Mouse (Mus musculus) spleen, adult 12 weeks (tissue): Measurements from ENCODE around the gene Lrrk1.

Experiments
- DNase-seq: peaks from one replicate; pipeline ENCODE4 v3.0.0; 2022; ENCODE audit warnings: low spot score

The Lrrk1 gene

DNA sequence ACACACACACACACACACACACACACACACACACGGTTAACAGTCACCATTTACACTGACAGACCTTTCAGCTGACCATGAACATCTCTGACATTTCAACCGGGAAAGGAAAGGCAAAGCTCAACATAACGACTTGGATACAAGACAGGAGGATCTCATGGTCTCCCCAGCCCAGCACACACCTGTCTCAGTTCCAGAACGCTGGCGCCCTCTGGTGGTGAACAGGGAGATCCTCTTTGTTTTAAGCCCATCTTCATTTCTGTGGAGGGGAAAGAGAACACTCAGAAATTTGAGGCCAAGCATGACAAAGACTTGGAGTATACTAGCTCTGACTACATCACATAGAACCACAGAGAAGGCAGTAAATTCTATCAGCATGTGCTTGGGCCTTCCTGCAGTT is 87.5 kb downstream of the Lrrk1 start:
- peak; percentile 60 for DNase-seq

DNA sequence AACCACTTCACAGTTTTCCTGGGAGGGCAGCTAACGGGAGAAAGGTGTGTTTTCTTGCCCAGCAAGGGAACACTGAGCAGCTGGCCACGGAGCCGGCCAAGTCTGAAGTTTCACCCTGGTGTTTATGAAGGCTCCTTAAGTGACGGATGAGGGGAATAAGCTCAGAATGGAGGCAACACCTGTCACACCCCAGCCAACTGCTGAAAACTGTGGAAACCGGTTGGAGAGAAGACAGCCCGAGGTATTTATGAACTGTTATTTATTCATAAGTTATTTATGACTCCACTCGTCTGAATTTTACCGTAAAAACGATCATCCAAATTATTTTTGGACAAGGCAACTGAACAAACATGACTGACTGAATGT is 90.5 kb downstream of the Lrrk1 start:
- DNase-seq, result no peak

DNA sequence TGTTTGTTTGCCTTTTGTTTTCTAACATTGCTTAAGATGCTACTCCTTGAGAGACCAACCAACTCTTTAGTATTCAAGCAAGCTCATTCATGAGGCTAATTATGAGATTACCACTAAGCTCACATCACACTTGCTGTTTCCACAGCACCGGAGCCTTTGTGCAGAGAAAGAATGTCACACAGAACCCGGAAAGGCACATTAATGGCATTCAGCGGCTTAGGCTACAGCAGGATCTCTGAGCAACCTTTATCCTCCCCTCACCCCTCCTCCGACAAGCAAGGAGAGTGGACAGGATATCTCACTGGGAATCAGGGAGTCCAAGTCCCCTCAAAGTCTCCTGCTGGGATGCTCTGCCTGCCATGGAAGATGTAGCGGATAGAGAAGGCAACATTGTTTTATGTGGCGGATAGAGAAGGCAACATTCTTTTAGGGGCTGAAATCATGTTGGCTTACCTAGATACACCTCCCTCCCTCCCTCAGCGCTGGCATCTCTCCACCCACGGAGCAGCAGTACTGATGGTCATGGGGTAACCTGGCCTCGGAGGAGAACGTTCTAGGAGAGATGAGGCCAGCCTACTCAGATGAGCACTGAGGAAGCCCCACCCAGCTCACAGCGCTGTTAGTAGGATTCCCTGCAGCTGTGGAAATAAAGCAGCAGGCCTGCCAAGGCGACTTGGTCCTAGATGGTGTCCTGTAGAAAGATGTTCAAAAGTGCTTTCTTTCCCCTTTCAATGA is 91.1 kb downstream of the Lrrk1 start:
- DNase-seq, result no peak

DNA sequence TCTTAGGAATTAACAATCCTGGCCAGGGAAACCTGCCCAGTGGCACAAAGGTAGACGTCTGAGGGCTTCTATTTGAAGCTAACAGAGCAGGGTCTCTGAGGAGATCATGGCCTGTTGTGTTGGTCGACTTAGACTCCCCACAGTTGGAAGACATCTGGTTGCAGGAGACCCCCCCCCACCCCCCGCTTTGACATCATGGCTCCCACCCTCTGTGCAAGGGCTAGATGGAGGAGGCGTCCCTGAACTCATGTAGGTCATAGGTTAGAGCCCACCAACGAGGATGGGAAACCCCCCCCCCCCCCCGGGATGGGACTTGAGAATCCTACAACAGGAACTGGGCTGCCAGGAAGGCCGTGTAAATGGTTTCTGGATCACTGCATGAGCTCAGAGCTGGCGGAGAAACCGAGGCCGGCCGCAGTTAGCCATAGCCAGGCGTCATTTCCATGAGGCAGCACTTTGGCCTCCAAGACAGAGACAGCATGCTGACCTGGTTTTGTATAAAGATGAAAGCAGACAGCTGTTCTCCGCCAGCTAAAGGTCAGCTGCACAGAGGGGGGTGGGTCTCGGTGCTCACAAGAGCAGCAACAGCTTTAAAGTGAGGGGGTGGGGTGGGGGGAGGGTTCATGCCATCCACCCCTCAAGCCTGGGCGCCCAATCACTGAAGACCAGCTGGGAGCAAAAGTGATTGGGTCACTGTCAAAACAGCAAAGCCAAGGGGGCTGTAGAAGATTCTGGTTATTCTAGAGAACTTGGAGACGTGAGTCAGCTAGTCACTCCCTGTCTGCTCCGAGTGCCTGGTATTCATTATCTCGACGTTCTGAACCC is 95.4 kb downstream of the Lrrk1 start:
- no peak for DNase-seq

DNA sequence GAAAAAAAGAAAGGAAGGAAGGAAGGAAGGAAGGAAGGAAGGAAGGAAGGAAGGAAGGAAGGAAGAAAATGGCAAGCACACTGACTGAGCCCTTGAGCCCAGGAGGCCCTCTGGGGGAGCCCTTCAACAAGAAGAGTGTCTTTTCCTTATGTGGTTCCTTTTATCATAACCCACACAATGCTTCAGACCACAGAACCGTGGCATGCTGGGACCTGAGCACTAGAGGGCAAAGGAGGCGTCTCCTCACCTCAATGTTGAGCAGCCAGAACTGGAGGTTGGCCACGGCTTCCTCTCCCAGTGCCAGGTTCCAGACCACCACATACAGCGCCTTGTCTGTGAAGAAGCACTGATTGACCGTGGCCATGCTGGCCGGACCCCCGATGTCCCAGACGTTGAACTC is 96.1 kb downstream of the Lrrk1 start:
- no peak for DNase-seq

DNA sequence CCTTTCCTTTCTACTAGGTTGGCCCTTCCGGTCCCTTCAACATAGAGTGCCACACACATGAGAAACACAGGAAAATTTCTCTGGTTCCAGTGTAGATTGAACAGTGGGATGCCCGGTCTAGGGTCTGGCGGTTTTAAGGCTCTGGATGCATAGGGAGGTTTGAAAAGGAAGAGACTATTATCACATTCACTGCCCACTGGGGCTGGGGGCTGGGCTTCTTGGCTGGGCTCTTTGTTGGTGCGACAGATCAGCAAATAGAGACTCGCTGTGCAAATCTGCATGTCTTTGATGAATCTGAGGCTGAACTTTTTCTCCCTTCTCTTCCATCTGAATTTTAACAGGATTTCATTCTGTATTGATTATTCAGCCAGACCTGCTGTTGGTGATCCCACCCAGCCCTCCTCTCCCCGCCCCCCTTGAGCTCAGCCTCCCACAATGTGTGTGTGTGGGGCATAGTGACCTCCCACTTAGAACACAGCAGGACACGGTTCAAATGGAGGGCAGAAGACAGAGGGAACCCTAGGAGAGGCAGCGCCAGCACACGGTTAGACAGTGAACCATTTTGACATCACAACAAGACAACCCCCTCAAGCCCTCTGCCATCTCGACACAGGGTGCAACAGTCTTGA is 105.1 kb downstream of the Lrrk1 start:
- no peak for DNase-seq

DNA sequence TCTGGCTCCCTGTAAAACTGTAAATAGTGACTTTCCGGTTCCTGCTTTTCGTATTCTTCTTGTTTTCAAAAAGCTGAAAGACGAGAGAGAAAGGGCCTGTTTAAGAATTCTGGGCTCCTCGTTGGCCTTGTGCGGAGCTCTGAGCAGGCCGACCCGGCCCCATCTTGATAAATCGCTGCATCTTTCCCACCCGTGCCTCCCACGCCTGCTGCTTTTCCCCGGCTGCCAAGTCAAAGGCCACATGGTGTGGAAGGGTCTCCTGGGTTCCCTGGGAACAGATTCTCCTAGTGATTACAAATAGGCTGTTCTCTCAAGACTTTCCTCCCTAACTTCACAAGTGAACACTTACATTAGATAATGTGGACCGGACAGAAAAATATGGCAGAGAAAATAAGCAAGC is 105.9 kb downstream of the Lrrk1 start:
- DNase-seq, result no peak

DNA sequence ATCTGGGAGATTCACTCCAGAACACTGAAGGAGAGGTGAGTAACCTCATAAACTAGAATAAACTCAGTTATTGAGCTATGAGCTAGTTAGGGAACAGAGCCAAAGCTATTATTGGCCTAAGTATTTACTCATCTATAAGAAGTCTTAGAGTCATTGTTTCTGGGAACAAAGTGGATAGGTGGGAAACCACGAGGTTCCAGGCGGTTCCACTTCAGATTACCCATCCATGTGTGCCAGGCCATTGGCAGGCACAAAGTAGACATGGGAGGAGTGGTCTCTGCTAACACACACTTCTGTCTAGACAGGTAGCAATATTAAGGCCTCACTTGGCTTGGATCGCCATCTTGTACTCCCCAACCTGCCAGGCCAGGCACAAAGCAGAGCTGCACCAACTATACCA is 110.1 kb downstream of the Lrrk1 start:
- no peak for DNase-seq

DNA sequence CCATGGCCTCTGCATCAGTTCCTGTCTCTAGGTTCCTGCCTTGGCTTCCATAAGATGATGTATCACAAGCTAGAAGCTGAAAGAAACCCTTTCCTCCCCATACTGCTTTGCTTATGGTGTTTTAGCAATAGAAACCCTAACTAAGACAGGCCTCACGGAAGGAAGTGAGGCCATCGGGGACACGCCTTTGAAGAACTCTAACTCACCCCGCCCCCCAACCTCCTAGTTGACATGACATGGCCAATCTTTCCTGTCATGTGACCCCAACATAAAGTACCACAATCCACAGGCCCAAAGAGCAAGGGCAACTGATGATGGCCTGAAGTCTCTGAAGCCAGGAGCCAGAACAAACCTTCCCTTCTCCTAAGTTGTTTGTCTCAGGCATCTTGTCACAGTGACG is 114.7 kb downstream of the Lrrk1 start:
- DNase-seq, result no peak

DNA sequence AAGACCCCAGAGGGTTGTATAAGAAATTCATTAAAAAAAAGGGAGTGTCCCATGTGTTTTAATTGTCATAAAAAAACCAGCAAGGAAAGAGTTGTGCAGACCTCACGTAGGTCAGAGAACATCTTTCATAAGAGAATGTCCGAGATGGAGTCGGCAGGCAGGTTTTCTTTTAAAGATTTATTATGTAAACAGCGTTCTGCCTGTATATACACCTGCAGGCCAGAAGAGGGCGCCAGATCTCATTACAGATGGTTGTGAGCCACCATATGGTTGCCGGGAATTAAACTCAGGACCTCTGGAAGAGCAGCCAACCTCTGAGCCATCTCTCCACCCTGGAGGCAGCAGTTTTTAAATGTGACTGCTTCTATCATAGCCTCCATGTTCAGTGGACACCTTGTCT is 116.9 kb downstream of the Lrrk1 start:
- no peak for DNase-seq

DNA sequence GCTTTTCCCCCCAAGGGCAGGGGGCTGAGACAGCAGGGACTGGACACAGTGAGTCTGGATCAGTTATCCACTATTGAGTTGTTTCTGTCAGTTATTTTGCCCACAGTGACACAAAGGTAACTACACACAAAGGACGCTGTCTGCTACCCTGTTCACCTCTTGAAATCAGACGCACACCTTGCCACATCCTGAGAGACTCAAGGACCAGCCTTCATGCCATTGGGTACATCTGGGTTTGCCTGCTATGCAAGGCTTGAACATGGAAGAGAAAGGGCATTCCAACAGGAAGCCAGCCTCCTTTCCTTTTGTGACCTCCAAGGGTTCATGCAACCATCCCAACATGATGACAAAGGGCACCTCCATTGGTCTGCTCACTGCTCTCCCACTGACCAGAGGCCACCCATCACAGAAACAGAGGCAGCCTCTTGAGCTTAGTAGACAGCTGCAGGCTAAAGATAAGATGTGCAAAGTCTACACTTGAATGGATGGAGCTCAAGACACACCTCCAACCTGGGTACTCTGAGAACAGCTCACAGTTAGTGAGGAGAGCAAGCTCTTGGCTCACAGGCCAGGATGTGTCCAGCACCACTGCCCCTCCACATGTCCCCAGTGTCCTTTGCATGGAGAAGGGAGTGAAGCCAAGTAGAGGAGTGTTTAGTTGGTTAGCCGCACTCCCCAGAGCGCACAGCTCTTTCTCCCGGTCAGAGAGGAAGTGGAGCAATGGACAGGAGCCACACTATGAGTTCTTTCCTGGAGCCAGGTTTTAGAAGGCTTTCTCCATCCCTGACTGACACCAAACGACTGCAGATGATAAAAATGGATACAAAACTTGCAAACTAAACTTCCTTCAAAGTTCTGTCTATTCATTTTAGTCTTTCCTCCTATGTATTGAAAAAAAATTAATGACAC is 121.0 kb downstream of the Lrrk1 start:
- peak; percentile 17 for DNase-seq

DNA sequence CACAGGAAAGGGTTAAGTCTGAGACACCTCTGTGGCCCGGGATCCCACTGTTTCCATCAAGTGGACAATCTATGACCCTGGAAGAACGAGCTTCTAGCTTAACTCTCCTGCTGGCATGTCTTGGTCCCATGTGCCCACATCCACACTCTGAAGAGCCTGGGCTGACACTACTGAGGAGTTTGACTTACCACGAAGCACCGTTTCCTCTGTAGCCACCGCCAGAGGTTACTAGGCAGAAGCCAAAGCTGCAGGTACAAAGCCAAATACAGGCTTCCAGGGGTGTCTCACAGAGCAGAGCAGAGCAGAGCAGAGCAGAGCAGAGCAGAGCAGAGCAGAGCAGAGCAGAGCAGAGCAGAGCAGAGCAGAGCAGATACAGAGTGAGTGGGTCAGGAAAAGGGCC is 124.7 kb downstream of the Lrrk1 start:
- no peak for DNase-seq

DNA sequence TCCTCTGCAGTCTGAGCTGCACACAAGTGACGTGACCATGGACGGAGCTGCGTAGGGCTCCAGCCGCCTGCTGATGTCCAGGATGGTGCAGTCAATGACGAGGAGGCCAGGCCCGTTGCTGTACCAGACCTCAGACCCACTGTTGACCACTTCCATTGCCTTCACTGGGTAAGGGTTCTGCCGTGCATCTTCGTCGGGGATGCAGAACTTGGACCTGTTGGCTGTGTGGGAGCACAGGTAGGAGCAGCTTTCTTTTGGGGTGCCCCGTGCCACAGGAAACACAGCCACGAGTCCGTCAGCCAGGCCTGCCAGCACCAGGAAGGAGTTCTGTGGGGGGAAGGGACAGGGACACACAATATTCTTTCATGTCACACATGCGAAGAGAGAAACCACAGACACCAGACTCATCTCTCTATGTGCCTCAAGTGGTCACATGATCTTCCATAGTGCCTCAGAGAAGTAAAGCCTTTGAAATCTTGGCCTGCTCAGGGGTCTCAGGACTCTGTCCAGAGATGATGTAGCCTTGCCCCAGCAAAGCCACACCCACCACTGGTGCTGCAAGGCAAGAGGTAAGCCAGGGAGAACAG is 125.5 kb downstream of the Lrrk1 start:
- no peak for DNase-seq

DNA sequence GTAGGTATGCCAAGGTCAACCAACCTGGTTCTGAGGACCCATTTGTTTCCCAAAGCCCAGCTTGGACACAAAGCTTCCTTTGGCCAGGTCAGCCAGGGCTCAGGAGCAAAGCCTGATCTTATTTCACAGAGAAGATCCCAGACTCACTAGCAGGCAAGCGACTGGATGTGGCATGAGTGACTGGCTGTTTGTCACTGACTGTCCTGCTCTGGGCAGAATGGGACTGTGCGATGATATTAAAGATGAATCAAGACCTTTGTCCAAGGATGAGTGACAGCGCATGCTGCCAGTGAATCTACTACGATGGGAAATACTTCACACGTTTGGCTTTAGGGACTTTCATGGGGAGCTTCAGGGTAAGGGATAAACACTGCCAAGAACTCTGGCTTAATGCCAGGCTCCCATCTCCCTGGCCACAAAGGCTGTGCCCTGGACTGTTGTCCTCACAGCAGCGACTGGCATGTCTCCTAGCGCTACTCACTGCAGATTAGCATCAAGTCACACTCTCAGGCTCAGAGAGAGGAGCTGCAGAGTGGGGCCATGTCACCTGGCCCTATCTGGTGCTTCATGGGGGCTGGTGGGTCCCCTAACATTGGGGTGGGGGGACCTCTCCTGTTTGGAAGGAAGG is 127.3 kb downstream of the Lrrk1 start:
- DNase-seq, result no peak

DNA sequence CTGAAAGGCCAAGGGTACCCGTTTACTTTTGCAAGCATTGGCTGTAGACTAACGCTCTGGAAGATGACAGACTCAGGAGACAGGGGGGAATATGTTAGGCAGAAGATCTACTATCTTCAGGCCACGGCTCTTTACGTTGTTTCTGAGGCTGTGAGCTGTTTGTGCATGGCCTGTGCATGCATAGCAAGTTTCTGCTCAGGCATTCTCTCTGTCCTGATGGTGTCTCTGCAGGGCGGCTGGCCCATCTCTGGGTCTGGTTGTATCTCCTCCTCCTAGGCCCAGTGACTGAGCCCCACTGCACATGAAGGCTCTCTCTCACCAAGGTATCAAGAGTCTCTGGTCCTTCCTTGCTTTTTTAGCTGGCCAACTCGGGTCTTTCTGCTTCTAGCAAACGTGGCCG is 127.9 kb downstream of the Lrrk1 start:
- DNase-seq, result no peak

DNA sequence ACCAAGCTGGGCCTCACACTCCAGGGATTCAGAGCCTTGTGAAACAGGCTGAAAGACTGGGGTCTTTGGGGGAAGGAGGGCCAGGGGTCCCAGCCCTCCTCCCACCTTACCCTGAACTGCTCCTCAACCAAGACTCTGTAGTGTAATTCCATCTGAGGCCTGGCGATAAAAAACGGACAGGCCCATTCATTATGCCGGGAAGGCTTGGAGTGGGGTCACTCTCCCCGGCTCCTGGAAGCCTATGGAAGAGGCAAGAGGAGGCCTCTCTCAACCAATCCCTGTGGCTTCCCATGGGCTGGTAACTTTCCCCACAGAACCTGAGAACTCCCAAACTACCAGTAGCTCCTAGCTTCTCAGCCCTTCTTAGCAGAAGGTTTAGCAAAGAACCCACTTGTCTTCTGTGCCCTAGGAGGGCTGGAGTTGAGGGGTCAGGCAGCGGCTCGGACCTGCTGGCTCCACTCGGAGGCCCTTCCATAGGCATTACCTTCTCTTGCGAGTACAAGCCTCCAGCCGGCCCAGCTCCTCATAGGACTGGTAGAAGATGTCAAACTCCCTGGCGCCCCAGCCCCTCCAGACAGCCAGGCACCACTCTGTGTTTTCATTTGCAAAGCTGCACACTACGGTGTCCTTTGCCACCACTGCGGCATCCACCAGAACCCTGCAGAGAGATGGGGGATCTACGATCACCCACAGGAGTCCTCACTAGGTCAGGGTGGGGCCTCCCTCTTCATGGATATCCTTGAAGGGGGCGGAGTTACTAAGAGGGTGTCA is 128.5 kb downstream of the Lrrk1 start:
- DNase-seq, result no peak

DNA sequence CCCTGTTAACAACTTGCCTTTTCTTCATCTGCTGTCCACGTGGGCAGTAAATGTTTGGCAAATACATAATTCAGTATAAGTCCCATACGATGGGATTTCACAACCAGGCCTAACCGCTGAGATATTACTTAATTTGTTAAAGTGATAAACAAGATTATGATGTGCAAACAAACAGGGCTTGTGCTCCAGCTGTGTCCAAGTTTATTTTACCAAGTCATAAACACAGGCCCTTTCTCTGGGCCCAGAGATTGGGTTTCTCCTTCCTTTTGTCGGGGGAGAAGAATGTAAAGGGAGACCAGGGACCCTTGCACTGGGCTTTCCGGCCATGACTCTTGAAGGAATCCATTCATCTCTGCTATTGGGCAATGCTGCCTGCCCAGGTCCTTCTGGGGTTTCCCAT is 129.2 kb downstream of the Lrrk1 start:
- DNase-seq, result no peak

DNA sequence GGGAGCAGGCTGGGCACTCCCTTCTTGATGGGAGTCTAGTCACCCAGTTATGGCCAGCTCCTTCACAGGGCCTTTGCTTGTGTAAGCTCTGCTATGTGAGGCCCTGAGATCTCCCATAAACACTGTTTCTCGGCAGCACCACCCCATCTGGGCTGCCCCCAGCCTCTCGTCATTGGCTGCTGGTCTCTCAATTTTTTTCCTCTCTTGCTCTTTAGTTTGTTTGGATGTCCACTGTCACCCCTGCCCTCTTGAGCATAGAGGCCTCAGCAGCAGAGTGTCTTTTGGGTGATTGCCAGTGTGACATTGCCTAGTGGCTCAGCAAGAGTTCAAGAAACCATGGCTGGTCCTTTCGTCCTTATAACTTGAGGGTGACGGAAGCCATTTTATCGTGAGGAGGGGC is 130.9 kb downstream of the Lrrk1 start:
- DNase-seq, result no peak

DNA sequence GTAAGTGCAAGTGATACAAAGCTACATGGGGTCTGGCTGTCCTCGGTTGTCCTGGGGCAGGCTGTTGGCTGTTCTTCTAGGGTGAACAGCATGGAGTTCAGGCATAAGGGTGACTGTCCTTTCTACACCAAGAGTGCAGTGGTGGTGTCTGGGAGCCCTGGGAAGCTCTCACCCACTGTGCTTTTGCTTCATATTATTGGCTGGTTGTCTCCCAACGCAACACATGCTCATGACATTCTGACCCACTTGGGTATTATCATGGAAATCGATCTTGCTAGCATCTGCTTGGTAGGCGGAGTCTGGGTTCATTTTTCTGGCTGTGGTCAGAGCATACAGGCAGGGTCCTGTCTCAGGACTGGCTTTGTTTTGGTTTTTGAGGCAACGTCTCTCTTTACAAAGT is 131.7 kb downstream of the Lrrk1 start:
- no peak for DNase-seq

DNA sequence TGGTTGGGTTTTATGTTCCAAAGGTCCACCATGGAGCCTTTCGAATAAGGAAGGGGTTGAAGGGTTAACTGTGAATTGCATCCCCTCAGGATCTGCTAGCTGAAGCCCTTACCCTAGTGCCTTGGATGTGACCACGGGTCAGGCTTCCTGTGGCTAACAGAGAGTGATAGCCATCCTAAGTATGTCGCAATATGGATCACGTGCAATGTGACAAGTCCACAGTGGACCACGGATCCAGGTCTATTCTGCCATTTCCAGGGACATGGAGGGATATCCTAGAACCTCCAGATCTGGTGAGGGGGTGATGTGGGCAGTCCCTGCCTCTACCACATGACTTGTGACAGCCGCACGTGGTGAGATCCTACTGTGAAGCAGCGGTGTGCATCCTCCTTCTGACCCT is 133.2 kb downstream of the Lrrk1 start:
- no peak for DNase-seq
